Mouse (Mus musculus) liver, adult 2 months (tissue): ENCODE results near the gene Dhdds.

Experiments used
- CTCF ChIP-seq: fragments of 200-500 bp; IDR thresholded peaks from 2 replicates; pipeline ENCODE4 v1.5.1; 2011; ENCODE audit warnings: low read depth, low read length, control low read depth
- POLR2A ChIP-seq: fragments of 200-500 bp; IDR thresholded peaks from 2 replicates; pipeline ENCODE4 v1.6.1; 2011; ENCODE audit warnings: low read length, control low read depth; ENCODE audit not compliant: insufficient read depth; ENCODE audit errors: extremely low read depth

DNA sequence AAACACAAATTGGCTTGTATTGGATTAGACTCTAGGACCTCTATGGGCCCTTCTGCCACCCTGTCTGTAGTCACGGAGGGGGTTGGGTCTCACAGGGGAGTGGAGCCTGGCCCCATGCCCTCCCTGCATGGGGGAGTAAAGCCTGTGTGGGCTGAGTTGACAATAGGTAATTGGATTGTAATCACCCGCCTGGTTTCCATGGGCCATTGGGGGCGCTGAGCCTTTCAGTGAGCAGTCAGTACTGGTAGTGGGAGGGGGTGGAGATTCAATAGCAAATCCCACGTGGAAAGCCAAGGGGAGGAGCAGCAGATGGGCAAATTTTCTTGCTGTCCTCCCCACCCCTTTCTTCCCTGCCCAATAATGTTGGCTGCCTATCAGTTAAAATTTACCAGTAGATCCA lies 30.5 kb downstream of the Dhdds start:
- TF ChIP-seq CTCF, result no peak
- no peak for TF ChIP-seq POLR2A
